Mouse (Mus musculus): ENCODE results near the gene Hrh1. TPM values are rescaled to one million over a fixed set of nuclear protein-coding genes. Genes with fewer than 3 reads are reported as not detected.

The Hrh1 gene
- total RNA-seq, 2 experiments from 2014 or later = 0.13 to 0.64 TPM

DNA sequence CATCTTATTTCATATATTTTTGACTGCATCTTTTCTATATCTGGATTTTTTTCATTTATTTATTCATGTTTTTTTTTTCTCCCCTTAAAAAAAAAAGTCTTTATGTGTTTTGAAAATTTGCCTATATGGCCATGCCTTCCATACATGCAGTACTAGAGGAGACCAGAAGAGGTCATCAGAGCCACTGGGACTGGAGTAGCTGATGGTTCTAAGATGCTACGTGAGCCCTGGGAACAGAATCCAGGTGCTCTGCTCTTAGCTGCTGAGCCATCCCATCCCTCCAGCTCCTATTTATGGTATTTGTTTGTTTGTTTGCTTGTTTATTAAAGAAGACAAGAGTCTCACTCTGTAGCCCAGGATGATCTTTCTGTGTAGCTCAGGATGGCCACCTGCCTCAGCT is 8.9 kb downstream of the Hrh1 start:
- DNase-seq = no peak

DNA sequence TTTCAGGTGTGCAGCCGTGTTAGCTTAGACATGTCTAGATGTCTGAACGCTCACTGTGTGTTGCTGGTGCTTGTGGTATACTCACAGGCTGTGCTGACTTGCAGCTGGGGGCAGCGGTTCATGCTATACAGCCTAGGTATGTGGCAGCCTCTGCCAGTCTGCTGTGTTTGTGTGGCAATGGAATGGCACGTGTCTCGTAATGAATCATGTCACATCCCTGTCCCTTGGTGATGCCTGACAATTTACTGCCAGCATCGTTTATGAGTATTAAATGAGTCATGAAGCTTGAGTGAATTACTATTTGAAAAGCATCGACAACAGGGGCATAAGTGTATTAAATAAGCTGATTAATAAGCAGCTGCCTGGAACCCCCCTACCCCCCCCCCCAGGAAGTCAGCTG is 9.3 kb downstream of the Hrh1 start:
- no peak for DNase-seq

DNA sequence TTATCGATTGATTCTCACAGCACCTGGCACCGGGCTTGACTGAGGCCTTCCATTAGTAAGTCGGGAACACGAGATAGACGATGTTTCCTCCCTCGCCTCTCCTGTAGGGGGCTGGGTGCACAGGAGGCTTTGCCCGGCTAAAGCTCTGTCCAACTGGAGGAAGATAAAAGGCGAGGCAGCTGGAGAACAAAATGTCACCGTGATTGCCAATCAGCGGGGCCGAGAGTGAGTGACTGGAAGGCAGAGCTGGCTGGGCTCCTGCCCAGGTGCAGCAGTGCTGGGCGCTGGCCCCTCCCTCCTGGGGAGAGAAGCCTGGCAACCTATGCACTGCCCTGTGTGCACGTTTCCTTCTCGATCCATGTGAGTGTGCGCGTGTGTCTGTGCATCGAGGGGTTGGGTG is 10.5 kb downstream of the Hrh1 start:
- DNase-seq = no peak

DNA sequence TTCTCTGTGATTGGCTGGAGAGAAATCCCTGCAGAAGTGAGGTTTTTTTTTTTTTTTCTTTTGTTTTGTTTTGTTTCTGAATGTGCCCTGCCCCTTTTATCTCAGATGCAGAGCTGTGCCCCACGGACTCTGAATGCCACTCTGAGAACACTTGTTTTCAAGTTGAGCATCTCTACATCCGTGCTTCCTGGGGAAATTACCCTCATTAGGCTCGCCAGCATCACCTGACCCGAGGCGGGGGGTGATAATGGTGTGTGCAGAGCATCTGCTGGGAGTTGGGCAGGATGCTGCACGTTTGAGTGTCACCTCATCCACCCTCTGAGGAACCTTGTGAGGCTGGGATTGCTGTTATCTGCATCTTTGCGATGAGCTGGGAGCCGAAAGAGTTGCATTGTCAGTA is 14.2 kb downstream of the Hrh1 start:
- DNase-seq = no peak

DNA sequence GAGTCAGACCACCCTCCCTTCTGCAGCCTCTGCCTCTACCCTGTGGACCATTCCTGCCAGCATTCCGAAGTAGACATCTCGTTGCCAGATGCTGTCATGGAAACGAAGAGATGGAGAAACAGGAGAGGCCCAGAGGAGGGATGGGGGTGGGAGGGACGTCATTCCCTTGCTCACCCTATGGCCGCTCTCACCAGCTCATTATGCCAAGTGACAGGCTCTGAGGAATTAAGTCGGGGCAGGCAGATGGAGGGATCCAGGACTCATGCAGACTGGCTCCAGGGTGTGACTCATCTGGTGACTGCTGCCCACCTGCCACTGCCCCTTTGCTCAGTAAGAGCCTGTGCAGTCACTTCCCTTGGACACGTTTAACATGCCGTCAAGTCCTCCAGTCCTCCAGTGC is 16.8 kb downstream of the Hrh1 start:
- DNase-seq = no peak

DNA sequence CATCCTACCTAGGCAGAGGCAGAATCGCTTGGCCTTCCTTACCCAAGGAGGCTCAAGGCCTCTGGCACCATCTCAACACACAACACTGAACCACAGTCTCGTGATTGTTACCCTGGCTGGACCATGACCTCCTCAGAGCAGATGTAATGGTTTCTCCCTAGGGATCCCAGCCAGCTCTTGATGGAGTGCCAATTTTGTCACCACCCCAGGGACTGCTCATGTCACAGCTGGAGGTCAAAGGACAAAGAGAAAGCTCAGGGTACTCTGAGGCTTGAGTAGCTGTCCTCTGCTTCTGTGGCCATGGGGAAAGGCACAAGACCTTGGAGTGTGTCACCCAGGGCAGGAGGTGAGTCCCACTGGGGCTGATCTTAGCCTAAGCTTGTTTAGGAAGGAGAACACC is 20.3 kb downstream of the Hrh1 start:
- DNase-seq = peak; percentile 26

DNA sequence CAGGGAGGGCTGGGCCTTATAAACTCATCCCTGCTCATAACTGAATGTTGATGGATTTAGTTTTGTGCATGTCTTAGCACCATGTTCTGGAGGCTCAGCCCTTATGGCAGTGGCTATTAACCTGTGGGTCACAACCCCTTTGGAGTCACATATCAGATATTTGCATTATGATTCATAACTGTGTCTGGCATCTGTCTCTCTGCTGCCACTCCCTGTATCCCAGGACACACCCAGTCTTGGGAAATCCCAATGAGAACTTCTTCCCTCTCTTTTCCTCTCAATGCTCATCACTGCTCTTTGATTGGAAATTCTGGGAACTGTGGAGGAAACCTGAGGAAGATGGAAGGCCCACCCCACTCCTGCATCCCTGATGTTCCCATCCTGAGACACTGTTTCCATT is 23.3 kb downstream of the Hrh1 start:
- DNase-seq = no peak

DNA sequence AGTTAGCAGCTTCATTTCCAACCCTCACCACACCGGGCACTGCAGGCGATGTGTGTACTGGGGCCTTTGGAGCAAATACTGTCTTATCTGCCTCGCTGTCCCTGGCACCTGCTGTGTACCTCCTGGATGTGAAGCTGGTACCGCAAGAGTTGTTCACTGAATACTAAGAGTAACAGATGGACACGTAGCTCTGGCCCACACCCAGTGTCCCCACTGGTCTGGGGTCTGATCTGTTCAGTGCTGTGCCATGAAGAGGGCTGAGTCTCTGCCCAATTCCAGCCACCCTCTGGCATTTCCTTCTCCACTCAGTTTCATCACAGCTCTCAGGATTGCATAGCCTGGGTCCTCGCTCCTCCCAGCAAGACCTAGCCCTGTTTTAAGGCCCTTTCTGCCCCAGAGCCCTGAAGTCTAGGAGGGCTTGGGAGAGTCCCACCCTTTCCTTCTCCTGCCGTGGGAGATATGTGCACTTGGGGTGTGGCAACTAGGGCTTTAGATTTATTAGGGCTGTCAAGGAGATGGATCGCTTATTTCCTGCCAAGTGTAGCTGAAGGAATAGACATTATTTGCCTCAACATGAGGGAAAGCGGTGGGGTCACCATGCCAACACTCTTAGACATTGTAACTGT is 25.4 kb downstream of the Hrh1 start:
- DNase-seq = no peak

DNA sequence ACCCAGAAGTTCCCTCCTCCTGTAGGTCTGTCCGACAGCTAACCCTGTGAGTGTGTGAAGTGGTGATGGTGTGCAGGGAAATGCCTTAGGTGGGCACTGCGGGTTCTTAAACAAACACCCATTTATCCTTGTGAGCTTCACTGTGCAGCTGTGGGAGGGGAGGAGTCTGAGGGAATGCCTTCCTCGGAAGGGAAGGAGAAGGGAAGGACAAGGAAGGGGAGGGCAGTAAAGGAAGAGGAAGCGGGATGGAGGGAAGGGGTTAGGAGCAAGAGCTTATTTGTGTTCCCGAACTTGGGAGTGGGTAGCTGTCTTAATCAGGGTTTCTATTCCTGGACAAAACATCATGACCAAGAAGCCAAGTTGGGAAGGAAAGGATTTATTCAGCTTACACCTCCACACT is 27.6 kb downstream of the Hrh1 start:
- DNase-seq = no peak

DNA sequence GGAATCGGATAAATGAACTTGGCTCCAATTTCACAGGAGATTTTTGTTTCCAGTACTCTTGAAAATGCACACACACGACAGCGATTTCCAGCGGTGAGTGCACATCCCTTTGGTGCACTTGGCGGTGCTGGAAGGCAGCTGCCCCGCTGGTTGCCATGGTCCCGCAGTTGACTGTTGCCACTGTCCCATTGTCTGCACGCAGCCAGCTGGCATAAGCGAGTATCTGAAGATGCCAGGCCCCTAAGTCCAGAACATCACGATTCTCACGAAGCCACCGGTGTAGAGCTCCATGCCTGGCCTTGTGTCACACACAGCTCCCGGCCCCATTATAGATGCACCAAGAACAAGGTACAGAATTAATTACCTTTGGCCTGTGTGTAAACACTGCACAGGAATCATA is 29.9 kb downstream of the Hrh1 start:
- no peak for DNase-seq

DNA sequence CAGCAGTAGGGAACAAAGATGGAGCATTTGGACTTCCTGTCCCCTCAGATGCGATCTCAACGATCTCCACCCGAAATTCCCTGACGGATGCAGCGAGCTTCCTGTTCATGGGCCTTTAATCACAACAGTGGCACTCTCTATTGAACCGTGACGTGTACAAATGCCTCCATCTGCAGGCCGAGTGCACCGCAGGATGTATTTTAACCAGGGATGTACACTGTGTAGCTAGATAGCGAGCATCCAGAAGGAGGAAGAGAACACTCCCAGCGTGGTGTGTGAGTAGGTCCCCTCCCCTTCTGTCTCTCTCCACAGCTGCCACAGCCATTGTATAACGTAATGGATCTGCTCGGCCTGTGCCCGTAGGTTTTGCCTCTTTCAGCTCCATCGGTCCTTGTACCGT is 31.1 kb downstream of the Hrh1 start:
- no peak for DNase-seq

DNA sequence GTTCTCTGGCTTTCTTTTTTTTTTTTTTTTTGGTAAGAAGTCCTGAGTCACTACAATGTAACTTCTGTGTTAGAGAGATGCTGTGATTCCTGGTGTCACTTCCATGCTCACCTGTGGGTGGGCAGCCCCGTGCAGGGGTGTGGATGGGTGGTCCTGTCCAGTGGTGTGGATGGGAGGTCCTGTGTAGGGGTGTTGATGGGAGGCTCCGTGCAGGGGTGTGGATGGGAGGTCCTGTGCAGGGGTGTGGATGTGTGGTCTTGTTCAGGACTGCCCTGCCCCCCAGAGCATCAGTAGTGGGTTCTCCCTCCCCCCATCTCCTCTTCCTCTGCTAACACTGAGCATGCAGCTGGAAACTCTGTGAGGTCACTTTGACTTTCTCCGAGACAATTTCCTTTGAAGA is 34.9 kb downstream of the Hrh1 start:
- DNase-seq = no peak

DNA sequence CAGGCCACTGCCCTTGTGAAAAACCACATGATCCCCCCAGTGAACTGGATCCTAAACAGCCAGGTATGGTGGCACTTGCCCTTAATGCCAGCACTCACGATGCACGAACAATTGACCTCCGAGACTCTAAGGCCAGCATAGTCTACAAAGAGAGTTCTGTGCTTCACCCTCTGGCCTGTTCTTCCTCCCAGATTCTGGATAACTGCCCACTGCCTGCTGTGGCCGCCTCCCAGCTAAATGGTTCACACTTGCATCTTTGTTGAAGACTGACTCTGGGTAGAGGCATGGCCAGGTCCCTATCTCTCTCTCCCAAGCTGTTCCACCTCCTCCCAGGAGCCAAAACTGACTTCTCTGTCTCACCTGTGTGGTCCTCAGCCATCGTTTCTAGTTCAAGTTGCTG is 36.8 kb downstream of the Hrh1 start:
- no peak for DNase-seq

DNA sequence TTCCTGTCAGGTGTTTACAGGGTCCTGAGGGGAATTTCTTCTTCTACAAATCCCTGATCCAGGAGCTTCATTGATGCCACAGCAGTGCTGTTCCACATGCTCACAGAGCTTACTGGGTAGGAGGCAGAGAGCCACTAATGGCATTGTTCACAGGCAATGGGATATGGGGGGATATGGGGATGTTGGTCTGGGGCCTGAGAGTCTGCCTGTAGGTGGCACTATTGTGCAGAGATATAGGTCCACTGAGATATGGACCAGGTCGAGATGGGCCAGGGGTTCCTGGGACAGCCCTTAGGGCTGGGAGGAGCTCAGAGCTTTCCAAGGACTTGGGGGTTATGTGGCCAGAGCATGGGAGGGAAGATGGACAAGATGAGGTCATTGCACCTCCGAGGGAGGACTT is 42.6 kb downstream of the Hrh1 start:
- no peak for DNase-seq

DNA sequence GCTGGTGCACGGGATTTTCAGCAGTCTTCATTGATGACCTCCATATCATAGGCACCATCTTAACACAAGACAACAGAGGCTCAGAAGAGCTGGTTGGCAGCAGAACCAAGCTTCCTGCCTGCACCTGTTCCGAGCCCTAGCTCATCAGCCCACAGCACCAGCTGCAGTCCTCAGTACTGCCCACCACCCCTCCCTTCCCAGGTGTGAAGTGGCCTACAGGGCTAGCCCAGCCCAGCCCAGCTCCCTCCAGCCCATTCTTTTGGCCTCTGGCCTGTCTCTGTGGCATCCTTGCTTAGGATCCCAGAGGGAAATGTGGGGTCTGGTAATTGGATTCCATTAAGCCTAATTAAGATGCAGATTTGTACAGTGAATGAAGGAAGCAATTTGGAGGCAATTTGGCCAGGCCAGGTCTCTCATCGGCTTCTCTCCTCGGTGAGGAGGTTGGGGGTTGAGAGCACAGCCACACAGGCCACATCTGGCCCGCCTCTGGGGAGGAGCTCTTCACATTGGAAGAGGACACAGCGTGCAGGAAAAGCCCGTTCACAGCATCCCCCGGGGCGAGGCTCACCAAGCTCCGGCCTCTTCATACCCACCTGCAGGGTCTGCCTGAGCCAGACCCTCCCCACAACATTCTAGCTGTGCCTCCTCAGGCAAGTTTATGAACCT is 43.2 kb downstream of the Hrh1 start:
- DNase-seq = no peak

DNA sequence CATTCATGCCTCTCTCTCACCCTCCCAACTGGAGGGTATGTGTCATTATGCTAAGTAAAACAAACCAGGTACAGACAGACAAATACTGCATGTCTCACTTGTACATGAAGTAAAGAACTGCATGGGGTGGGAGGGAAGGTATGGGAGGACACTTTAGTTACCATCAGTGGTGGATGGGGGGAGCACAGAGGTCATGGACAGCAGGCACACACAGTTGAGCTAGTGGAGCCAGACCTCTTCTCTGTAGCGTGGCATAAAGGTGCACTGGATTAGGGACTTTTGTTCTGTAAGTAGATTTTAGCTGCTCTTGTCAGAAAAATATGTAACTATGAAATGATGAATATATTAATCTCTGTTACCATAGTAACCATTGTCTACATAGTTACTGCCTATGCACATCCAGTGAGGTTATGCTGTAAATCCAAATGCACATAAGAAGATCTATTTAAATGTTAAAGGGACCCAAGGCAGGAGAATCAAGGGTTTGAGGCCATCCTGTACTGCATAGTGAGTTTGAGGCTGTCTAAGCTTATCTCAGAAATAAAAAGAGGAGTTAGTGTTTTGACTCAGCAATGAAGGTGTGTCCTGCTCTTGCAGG is 46.6 kb downstream of the Hrh1 start:
- no peak for DNase-seq

DNA sequence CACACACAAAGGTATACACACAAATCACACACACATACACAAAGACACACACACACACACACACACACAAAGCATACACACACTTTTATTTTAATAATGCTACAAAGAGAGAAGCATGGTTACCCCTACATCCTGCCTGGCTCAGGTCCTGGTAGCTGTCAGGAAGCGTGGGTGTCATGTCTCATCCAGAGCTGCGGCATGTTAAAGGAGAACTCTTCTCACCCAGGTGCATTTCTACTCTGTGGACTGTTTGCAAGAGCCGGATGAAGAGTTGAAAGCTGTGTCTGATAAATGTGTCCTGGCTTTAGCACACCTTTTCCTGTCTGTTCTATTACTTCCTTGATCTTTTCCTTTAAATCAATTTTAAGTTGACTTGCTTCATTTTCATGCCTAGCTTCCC is 47.2 kb downstream of the Hrh1 start:
- no peak for DNase-seq

DNA sequence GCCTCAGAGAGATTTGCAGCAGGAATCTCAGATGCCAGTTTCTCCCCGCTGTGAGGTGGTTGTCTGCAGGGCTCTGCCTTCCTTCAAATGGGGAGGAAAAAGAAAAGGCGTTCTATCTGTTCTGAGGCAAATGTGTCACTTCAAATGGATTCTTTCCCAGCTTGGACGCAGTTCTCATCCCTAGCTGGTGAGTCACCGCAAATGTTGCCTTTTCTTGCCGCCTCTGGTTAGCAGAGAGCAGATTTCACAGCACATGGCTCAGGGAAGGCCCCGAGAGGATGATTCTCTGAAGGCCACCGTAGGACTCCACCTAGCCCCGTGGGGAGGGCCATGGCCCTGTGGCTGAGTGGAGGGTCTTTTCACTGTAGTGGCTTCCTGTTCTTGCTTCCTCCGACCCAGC is 51.2 kb downstream of the Hrh1 start:
- DNase-seq = no peak

DNA sequence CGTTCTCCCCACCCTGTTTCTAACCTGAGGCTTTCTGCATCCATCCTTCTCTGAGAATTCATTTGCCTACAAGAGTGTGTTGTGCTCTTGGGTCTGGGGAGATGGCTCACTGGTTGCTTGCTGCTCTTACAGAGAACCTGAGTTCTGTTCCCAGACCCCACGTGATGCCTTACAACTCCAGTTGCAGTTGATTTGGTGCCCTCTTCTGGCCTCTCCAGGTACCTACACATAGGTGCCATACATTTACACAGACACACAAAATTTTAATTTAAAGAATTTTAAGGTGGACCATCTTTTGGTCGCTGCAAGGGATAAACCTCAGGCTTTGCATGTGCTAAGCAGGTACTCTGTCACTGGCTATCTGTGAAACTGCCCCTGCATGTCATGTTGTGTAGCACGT is 57.5 kb downstream of the Hrh1 start:
- no peak for DNase-seq

DNA sequence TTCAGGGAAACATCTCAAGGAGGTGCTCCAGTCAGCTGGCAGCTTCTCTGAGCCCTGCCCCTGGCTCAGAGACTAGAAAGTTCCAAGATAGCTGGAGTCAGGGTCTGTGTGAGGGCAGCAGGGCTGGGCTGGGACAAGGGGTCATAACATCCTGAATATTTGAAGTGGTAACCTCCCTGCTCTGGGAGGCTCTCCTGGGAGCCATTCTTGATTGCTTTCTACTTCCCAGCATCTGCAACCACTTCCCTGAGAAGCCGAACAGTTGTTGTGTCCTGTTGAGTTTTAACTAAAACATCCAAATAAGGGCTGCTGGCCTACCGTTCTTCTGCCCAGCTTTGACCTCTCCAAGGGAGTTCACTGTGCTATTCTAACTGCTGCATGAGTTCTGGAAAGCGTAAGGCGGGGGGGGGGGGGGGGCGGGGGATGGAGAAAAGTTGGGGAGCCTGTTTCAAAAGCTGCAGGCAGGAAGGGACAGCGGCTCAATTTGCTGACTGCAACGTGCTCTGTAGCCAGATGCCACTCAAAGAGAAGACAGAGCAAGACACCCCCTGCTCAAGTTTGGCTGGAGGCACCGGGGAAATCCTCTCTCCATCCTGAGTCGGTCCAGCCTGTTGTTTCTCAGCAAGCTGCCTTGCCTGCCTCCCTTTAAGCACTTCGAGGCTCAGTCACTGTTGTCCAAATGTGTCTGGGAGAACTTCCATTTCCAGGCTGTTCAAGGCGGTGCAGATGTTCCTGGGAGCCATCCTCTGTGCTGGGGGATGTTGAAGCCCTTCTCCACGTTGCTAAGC is 58.7 kb downstream of the Hrh1 start:
- peak; percentile 56 for DNase-seq

DNA sequence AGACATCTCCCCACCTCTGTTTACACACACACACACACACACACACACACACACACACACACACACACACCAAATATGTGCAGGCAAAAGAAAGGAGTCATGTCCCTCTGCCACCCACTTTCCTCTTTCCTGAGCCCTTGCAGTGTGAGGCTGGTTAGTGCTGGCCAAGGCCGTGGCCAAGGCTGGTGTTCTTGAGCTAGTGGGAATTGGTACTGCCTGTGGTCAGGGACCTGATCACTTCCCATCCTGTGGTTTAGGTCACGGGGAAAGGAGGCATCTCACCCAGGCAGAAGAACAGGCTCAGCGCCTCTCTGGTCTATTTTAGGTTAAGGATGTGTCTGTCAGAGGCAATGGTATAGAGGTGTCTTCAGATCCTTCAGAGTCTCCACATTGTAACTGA is 59.6 kb downstream of the Hrh1 start:
- no peak for DNase-seq

DNA sequence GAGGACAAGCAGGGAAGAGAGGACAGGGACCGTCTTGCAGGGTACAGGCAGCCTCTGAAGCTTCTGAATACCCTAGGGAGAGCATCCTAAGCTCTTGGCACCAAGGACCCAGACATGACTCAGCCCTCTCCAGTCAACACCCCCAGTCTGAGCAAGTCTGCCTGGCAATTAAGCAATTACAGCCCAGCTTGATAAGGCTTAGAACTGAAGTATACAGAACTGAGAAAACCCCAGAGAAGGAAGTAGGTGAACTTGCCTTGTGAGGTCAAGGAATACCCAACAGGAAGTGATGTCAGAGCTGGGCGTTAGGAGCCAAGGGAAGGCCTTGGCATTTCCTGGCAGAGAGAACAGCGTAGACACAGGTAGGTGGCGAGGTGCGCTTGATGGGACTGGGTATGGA is 60.5 kb downstream of the Hrh1 start:
- DNase-seq = no peak

DNA sequence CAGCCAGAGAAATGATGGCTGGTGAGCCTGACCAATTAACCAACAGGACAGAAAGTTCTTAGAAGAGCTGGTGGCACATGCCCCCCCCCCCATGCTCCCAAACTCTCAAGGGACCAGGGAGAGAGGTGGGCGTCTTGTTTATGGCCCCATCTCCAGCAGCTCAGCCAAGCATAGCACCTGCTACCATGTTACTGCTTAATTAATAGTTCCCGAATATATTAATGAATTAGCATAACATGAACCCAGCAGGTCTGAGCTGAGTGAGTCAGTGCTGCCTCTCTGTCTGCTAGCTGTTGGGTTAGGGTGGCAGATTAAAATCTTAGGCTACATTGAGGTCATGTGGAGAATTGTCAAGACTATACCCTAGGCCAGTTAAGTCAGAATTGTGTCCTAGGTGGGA is 62.2 kb downstream of the Hrh1 start:
- no peak for DNase-seq
